Mouse (Mus musculus): ENCODE results near the gene Nat14. TPM values are rescaled to one million over a fixed set of nuclear protein-coding genes. Genes with fewer than 3 reads are reported as not detected.

The Nat14 gene
- polyA plus RNA-seq, 1 experiment from 2014 or later: 3.1 TPM

DNA sequence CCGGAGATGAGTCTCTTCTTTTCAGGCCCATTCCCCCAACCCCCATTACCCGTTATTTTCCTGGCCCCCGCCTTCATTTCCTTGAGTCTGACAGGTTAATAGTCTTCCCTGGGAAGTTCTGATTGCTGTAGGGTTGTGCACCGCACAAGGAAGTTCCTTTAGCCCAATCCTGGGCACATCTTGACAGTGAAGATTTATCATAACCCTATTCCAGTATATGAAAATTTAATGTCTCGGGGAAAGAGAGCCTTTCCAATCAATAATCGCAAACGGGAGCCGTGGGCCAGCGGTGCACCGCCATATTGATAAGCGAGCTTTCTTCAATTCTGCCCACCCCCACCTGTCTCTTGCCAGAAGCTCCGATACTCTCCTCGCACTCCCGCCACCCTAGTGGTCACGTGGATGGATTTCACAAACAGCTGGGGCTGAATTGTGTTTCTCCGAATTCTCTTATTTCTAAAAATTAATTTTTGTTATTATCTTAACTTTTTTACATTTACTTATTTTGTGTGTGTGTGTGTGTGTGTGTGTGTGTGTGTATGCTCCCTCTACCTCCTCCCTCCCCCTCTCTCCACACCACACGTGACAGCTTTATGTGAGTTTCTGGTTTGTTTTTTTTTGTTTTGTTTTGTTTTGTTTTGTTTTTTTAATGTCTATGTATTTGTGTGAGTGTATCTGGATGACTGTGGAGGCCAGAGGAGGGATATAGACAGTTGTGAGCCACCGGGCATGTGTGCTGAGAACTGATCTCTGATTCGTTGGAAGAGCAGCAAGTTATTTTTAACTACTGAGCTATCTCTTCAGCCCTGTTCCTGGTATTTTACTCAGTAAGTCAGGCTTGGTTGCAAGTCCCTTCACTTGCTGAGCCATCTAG lies 21.9 kb upstream of the Nat14 start:
- peaks cover 3% of the 10 kb centered on the region; the same call in 1 of the 2 replicates for H3K9me3 ChIP-seq (ENCODE audit: control insufficient read depth, low read length)
- H3K27me3 ChIP-seq (ENCODE audit: control insufficient read depth, insufficient read depth, low read length): 0 out of 2 replicates have a peak, but pooled peaks cover 3% of the 10 kb centered on the region
- peak overlapping the region; percentile 32 for H3K4me2 ChIP-seq (replicated peaks; ENCODE audit: low read depth, low read length)
- H3K9ac ChIP-seq (ENCODE audit: low read depth, low read length): 0 out of 2 replicates have a peak overlapping the region, but pooled peaks have one; percentile 28
- ATAC-seq (ENCODE audit: low FRiP score, low TSS enrichment): peak; percentile 39; the same call in 1 of the 2 replicates
- 0 out of 2 replicates have a peak, but pooled peaks cover 7% of the 10 kb centered on the region for H3K4me1 ChIP-seq (ENCODE audit: control insufficient read depth, insufficient read depth, low read length)
- H3K4me3 ChIP-seq (ENCODE audit: low read length): peak overlapping the region; percentile 22
- H3K27ac ChIP-seq (ENCODE audit: low read depth, low read length): no peak overlapping the region
- H3K36me3 ChIP-seq (ENCODE audit: control insufficient read depth, insufficient read depth, low read length): no peaks in the 10 kb centered on the region
- WGBS: 8% methylated on average over 19 of the region's 19 CpGs

DNA sequence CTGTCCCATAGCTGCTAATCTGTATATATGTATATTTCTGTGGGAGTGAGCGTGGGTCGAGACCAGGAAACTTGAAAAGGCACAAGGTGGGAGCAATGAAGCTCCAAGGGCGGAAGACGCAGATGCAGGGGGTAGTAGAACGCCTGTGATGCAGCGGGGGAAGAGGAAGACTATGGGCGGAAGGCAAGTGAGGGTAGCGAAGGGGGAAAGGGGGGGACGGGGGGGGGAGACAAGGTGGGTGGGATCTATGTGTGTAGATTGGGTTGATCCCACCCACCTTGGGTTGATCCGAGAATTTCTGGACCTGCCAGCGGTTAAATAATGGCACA lies 21.3 kb upstream of the Nat14 start:
- H3K4me2 ChIP-seq (replicated peaks; ENCODE audit: low read depth, low read length): peak overlapping the region; percentile 27; the same call in 1 of the 2 replicates
- H3K27me3 ChIP-seq (ENCODE audit: control insufficient read depth, insufficient read depth, low read length): 0 out of 2 replicates have a peak, but pooled peaks cover 3% of the 10 kb centered on the region
- no peak overlapping the region for H3K4me3 ChIP-seq (ENCODE audit: low read length)
- 40% methylated on average over 11 of the region's 11 CpGs for WGBS
- 0 out of 2 replicates have a peak, but pooled peaks cover 7% of the 10 kb centered on the region for H3K4me1 ChIP-seq (ENCODE audit: control insufficient read depth, insufficient read depth, low read length)
- H3K9ac ChIP-seq (ENCODE audit: low read depth, low read length): no peak overlapping the region
- H3K27ac ChIP-seq (ENCODE audit: low read depth, low read length): no peak overlapping the region
- H3K36me3 ChIP-seq (ENCODE audit: control insufficient read depth, insufficient read depth, low read length): no peaks in the 10 kb centered on the region
- peaks cover 3% of the 10 kb centered on the region; the same call in 1 of the 2 replicates for H3K9me3 ChIP-seq (ENCODE audit: control insufficient read depth, low read length)
- peak; percentile 8; the same call in 1 of the 2 replicates for ATAC-seq (ENCODE audit: low FRiP score, low TSS enrichment)

DNA sequence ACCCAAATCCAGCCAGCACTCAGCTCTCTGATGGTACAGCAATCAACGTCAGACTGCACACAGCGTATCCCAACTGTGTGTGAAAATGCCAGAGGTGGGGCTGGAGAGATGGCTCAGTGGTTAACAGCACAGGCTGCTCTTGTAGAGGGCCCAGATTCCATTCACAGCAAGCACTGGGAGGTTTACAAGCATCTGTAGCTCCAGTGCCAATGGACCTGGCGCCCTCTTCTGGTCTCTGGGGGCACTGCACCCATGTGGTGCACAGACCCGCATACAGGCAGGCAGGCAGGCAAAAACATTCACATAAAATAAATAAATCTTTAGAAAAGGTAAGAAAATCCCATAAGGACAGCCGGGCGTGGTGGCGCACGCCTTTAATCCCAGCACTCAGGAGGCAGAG lies 20.7 kb upstream of the Nat14 start:
- Histone ChIP-seq H3K4me3 (ENCODE audit: low read length) (no peak overlapping the region), H3K36me3 (ENCODE audit: control insufficient read depth, insufficient read depth, low read length) (no peaks in the 10 kb centered on the region), H3K27me3 (ENCODE audit: control insufficient read depth, insufficient read depth, low read length) (0 out of 2 replicates have a peak, but pooled peaks cover 3% of the 10 kb centered on the region), H3K27ac (ENCODE audit: low read depth, low read length) (no peak overlapping the region), H3K4me2 (replicated peaks; ENCODE audit: low read depth, low read length) (no peak overlapping the region), H3K4me1 (ENCODE audit: control insufficient read depth, insufficient read depth, low read length) (0 out of 2 replicates have a peak, but pooled peaks cover 7% of the 10 kb centered on the region), H3K9me3 (ENCODE audit: control insufficient read depth, low read length) (peaks cover 3% of the 10 kb centered on the region; the same call in 1 of the 2 replicates), H3K9ac (ENCODE audit: low read depth, low read length) (no peak overlapping the region)
- ATAC-seq (ENCODE audit: low FRiP score, low TSS enrichment): 0 out of 2 replicates have a peak, but pooled peaks have one; percentile 29
- WGBS: 58% methylated on average over 8 of the region's 8 CpGs

DNA sequence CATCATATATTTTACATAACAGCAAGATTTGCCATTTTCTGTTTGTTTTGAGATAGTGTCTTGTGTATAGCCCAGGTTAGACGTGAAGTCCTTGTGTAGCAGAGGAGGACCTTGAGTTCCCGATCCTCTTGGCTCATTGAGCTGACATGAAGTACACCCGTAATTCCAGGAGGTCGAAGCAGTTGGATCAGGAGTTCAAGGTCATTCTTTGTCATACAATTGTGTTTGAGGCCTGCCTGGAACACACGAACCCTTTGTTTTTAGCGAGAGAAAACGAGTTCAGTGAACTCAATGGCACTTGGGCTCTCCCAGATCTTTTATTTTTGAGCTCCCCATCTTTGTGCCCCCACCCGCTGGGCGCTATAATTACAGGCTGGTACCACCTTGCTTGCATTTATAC lies 19.4 kb upstream of the Nat14 start:
- Histone ChIP-seq H3K27me3 (ENCODE audit: control insufficient read depth, insufficient read depth, low read length) (0 out of 2 replicates have a peak, but pooled peaks cover 3% of the 10 kb centered on the region), H3K4me2 (replicated peaks; ENCODE audit: low read depth, low read length) (no peak overlapping the region), H3K9ac (ENCODE audit: low read depth, low read length) (no peak overlapping the region), H3K9me3 (ENCODE audit: control insufficient read depth, low read length) (peaks cover 3% of the 10 kb centered on the region; the same call in 1 of the 2 replicates), H3K36me3 (ENCODE audit: control insufficient read depth, insufficient read depth, low read length) (no peaks in the 10 kb centered on the region), H3K27ac (ENCODE audit: low read depth, low read length) (no peak overlapping the region), H3K4me1 (ENCODE audit: control insufficient read depth, insufficient read depth, low read length) (0 out of 2 replicates have a peak, but pooled peaks cover 7% of the 10 kb centered on the region), H3K4me3 (ENCODE audit: low read length) (no peak overlapping the region)
- WGBS: 88% methylated on average over 9 of the region's 9 CpGs
- ATAC-seq (ENCODE audit: low FRiP score, low TSS enrichment): no peak

DNA sequence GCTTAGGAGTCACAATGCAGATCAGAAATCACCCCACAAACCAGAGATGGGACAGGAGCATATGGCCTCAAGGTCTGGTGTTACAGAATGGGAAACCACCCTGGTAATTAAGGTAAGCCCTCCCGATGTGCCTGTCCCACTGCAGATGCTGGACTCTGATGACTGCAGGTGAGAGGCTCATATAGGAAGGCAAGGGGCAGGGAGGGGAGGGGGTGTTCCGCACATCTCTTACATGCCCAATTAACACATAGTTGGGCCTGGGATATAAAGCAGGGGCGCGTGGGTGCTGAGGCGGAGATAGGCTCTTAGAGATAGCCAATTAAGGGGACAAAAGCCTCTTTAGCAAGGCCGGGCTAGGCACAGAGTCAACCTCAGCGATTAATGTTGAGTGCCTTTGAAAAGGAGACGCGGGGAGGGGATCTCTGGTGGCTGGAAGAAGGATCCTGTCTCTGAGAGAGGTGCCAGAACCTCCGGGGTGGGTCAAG lies 15.3 kb upstream of the Nat14 start, which contains the start of gene Gm36210:
Gm36210 (minus strand) TSS at position 51 of the 485 bp plus-strand sequence.
- Histone ChIP-seq H3K9me3 (ENCODE audit: control insufficient read depth, low read length) (no peaks in the 10 kb centered on the region), H3K9ac (ENCODE audit: low read depth, low read length) (no peak within 1 kb of the TSS), H3K4me1 (ENCODE audit: control insufficient read depth, insufficient read depth, low read length) (0 out of 2 replicates have a peak, but pooled peaks cover under 1% of the 10 kb centered on the region), H3K36me3 (ENCODE audit: control insufficient read depth, insufficient read depth, low read length) (no peaks in the 10 kb centered on the region), H3K4me2 (replicated peaks; ENCODE audit: low read depth, low read length) (no peak within 1 kb of the TSS), H3K27me3 (ENCODE audit: control insufficient read depth, insufficient read depth, low read length) (no peaks in the 10 kb centered on the region), H3K27ac (ENCODE audit: low read depth, low read length) (no peak within 1 kb of the TSS), H3K4me3 (ENCODE audit: low read length) (no peak within 1 kb of the TSS)
- WGBS: 46% methylated on average over 10 of the region's 10 CpGs
- no peak for ATAC-seq (ENCODE audit: low FRiP score, low TSS enrichment)

DNA sequence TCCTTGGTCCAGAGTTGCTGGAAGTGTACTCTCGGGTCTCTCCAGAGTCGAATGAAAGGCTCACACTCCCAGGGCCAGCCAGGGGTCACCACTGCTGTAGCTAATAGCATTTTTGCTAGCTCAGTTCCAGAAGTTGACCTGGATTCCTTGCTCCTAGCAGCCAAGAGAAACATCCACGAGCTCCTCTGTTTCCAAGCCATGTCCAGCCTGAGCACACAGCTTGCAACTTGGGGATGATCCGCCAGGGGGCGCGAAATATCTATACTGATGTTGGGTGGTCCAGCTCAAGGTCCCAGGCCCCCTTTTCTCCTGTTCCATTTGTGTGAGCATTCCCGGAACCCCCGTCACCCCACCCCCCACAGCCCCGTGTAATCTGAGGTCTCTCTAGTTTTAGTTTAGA lies 10.3 kb upstream of the Nat14 start:
- no peak overlapping the region for H3K4me3 ChIP-seq (ENCODE audit: low read length)
- peaks cover 11% of the 10 kb centered on the region for H3K4me1 ChIP-seq (ENCODE audit: control insufficient read depth, insufficient read depth, low read length)
- H3K27me3 ChIP-seq (ENCODE audit: control insufficient read depth, insufficient read depth, low read length): no peaks in the 10 kb centered on the region
- ATAC-seq (ENCODE audit: low FRiP score, low TSS enrichment): peak; percentile 10; the same call in 1 of the 2 replicates
- no peak overlapping the region; the same call in 1 of the 2 replicates for H3K27ac ChIP-seq (ENCODE audit: low read depth, low read length)
- 33% methylated on average over 9 of the region's 9 CpGs for WGBS
- H3K9ac ChIP-seq (ENCODE audit: low read depth, low read length): no peak overlapping the region
- H3K36me3 ChIP-seq (ENCODE audit: control insufficient read depth, insufficient read depth, low read length): no peaks in the 10 kb centered on the region
- H3K4me2 ChIP-seq (replicated peaks; ENCODE audit: low read depth, low read length): no peak overlapping the region
- no peaks in the 10 kb centered on the region for H3K9me3 ChIP-seq (ENCODE audit: control insufficient read depth, low read length)

DNA sequence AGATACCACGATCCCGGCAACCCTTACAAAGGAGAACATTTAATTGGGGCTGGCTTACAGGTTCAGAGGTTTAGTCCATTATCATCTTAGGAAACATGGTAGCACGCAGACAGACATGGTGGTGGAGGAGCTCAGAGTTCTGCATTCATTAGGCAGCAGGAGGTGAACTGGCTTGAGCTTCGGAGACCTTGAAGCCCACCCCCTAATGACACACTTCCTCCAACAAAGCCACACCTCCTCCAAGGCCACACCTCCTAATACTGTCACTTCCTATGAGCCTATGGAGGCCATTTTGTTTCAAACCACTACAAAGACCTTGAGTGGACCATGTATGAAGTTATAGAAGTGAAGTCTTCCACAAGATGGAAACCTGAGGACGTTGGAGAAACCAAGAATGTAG lies 9.6 kb upstream of the Nat14 start:
- no peak overlapping the region for H3K4me2 ChIP-seq (replicated peaks; ENCODE audit: low read depth, low read length)
- H3K9ac ChIP-seq (ENCODE audit: low read depth, low read length): no peak overlapping the region
- H3K9me3 ChIP-seq (ENCODE audit: control insufficient read depth, low read length): no peaks in the 10 kb centered on the region
- no peaks in the 10 kb centered on the region for H3K27me3 ChIP-seq (ENCODE audit: control insufficient read depth, insufficient read depth, low read length)
- no peak overlapping the region for H3K4me3 ChIP-seq (ENCODE audit: low read length)
- no peak overlapping the region for H3K27ac ChIP-seq (ENCODE audit: low read depth, low read length)
- WGBS: 77% methylated on average over 5 of the region's 5 CpGs
- peaks cover 17% of the 10 kb centered on the region for H3K4me1 ChIP-seq (ENCODE audit: control insufficient read depth, insufficient read depth, low read length)
- H3K36me3 ChIP-seq (ENCODE audit: control insufficient read depth, insufficient read depth, low read length): no peaks in the 10 kb centered on the region; the same call in 1 of the 2 replicates
- no peak for ATAC-seq (ENCODE audit: low FRiP score, low TSS enrichment)

DNA sequence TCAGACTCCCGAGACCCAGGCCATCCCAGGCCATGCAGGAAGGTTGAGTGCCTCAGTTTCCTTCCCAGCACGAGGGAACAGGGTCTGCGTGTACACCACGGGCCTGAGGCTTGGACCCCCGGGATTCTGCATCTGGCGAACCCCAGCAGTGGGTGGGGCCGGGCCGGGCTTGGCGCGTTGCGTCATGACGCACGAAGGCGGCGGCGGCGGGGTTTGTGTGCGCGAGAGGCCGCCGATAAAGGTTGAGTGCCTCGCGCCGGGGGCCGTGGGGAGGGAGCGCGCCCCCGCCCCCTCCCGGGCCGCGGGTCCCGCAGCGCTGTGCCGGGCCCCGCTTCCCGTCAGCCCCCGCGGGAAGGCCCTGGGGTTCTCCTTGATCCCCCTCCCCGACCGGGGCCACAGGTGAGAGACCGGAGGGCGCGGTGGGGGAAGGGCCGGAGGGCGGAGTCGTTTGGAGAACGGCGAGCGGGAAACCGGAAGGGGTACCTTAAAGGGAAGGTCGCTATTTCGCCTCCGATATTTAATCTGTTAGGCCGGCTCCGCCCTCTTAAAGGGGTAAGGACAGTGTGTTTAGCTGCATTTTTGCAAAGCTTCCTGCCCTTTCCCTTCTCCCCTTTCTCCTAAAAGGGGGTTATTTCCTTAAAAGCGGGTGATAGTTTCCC lies 6.7 kb upstream of the Nat14 start, which contains the start of gene Zfp628:
Zfp628 (plus strand) TSS at position 211 of the 659 bp plus-strand sequence.
- peak within 1 kb of the TSS; percentile 95 for H3K9ac ChIP-seq (ENCODE audit: low read depth, low read length)
- peaks cover 17% of the 10 kb centered on the region for H3K4me1 ChIP-seq (ENCODE audit: control insufficient read depth, insufficient read depth, low read length)
- no peaks in the 10 kb centered on the region for H3K27me3 ChIP-seq (ENCODE audit: control insufficient read depth, insufficient read depth, low read length)
- peak; percentile 86 for ATAC-seq (ENCODE audit: low FRiP score, low TSS enrichment)
- peaks cover 23% of the 10 kb centered on the region for H3K36me3 ChIP-seq (ENCODE audit: control insufficient read depth, insufficient read depth, low read length)
- under 1% methylated on average over 53 of the region's 56 CpGs for WGBS
- peak within 1 kb of the TSS; percentile 98 for H3K27ac ChIP-seq (ENCODE audit: low read depth, low read length)
- peak within 1 kb of the TSS; percentile 60 for H3K4me3 ChIP-seq (ENCODE audit: low read length)
- H3K4me2 ChIP-seq (replicated peaks; ENCODE audit: low read depth, low read length): peak within 1 kb of the TSS; percentile 70
- no peaks in the 10 kb centered on the region for H3K9me3 ChIP-seq (ENCODE audit: control insufficient read depth, low read length)
